Mouse (Mus musculus) CH12.LX (cell line): ENCODE measurements around the gene Slc30a1. TPM values are rescaled to one million over a fixed set of nuclear protein-coding genes. Genes with fewer than 3 reads are reported as not detected.

ENCODE experiments used
- DNase-seq: peaks from one replicate; pipeline ENCODE4 v3.0.0-alpha.2; 2013; ENCODE audit errors: extremely low read depth
- H3K27ac ChIP-seq: 2 replicates; pipeline ENCODE4 v1.5.1; 2012; ENCODE audit warnings: low read depth, mild to moderate bottlenecking, control low read depth, moderate library complexity; ENCODE audit not compliant: insufficient read depth
- H3K27me3 ChIP-seq: replicated peaks from 2 replicates; pipeline ENCODE3; 2012; ENCODE audit warnings: inconsistent platforms
- H3K36me3 ChIP-seq, 2 experiments: replicated peaks in 1 of 2; 2 replicates each; pipeline versions ENCODE3 to v1.6.1; 2012; ENCODE audit warnings: inconsistent platforms in 1 of 2, low read length in 1 of 2, mild to moderate bottlenecking in 1 of 2, mixed read lengths in 1 of 2, moderate library complexity in 1 of 2; ENCODE audit not compliant: control insufficient read depth in 1 of 2, insufficient read depth in 1 of 2
- H3K4me1 ChIP-seq, 2 experiments: 2 replicates each; pipeline ENCODE4 v1.6.1; 2012; ENCODE audit warnings: inconsistent platforms in 1 of 2, moderate library complexity in 1 of 2; ENCODE audit not compliant: insufficient read depth in 2 of 2, control insufficient read depth in 1 of 2
- H3K4me2 ChIP-seq: 2 replicates; pipeline ENCODE4 v1.6.1; 2012; ENCODE audit warnings: low read depth, mild to moderate bottlenecking, control low read depth; ENCODE audit not compliant: poor library complexity, insufficient read depth, severe bottlenecking
- H3K4me3 ChIP-seq, 3 experiments: fragments of 150-350 bp in 1 of 3; sonication (generic) in 1 of 3; replicated peaks in 1 of 3; 2 replicates each; pipeline versions ENCODE3 to v1.5.1; 2011 to 2012; ENCODE audit warnings: low read depth in 2 of 3, low read length in 2 of 3, mild to moderate bottlenecking in 2 of 3, moderate library complexity in 2 of 3, control low read depth in 1 of 3, improper control_type of control experiment in 1 of 3, inconsistent platforms in 1 of 3, mixed read lengths in 1 of 3; ENCODE audit not compliant: poor library complexity in 1 of 3
- H3K79me2 ChIP-seq: replicated peaks from 2 replicates; pipeline ENCODE4 v1.6.1; 2012; ENCODE audit warnings: mild to moderate bottlenecking, moderate library complexity; ENCODE audit not compliant: control insufficient read depth, poor library complexity, insufficient read depth, severe bottlenecking; ENCODE audit errors: extremely low read depth
- H3K9ac ChIP-seq: 2 replicates; pipeline ENCODE4 v1.6.1; 2012; ENCODE audit warnings: low read depth, mild to moderate bottlenecking, control low read depth, moderate library complexity; ENCODE audit not compliant: insufficient read depth
- H3K9me3 ChIP-seq: replicated peaks from 2 replicates; pipeline ENCODE3; 2012; ENCODE audit warnings: low read length, inconsistent platforms, mixed read lengths
- BHLHE40 ChIP-seq: IDR thresholded peaks from 2 replicates; pipeline ENCODE4 v1.6.1; 2011; ENCODE audit warnings: mild to moderate bottlenecking, low read depth, low read length, improper control_type of control experiment
- CHD2 ChIP-seq: IDR thresholded peaks from 2 replicates; pipeline ENCODE4 v1.6.1; 2011; ENCODE audit warnings: low read length, improper control_type of control experiment
- E2F4 ChIP-seq: IDR thresholded peaks from 2 replicates; pipeline ENCODE4 v1.6.1; 2011; ENCODE audit warnings: low read depth, low read length, improper control_type of control experiment; ENCODE audit not compliant: insufficient replicate concordance
- ELF1 ChIP-seq: IDR thresholded peaks from 2 replicates; pipeline ENCODE4 v1.6.1; 2014; ENCODE audit warnings: low read depth, mild to moderate bottlenecking, inconsistent platforms, low read length, improper control_type of control experiment
- JUN ChIP-seq: IDR thresholded peaks from 2 replicates; pipeline ENCODE4 v1.6.1; 2011; ENCODE audit warnings: low read depth, mild to moderate bottlenecking, low read length, improper control_type of control experiment, moderate library complexity; ENCODE audit not compliant: insufficient read depth
- KAT2A ChIP-seq: IDR thresholded peaks from 2 replicates; pipeline ENCODE4 v1.6.1; 2012; ENCODE audit warnings: low read length, improper control_type of control experiment, inconsistent platforms; ENCODE audit not compliant: insufficient replicate concordance
- MAX ChIP-seq: IDR thresholded peaks from 2 replicates; pipeline ENCODE4 v1.6.1; 2011; ENCODE audit warnings: low read length, improper control_type of control experiment
- MYC ChIP-seq: IDR thresholded peaks from 2 replicates; pipeline ENCODE4 v1.6.1; 2011; ENCODE audit warnings: low read depth, mild to moderate bottlenecking, improper control_type of control experiment, low read length
- NELFE ChIP-seq: IDR thresholded peaks from 2 replicates; pipeline ENCODE4 v1.6.1; 2011; ENCODE audit warnings: low read depth, low read length, improper control_type of control experiment
- PAX5 ChIP-seq: IDR thresholded peaks from 2 replicates; pipeline ENCODE4 v1.6.1; 2012; ENCODE audit warnings: low read length, inconsistent platforms, mixed read lengths
- RCOR1 ChIP-seq: conservative IDR thresholded peaks from 2 replicates; pipeline ENCODE4 v1.6.1; 2012; ENCODE audit warnings: low read depth, mild to moderate bottlenecking, inconsistent platforms, low read length, improper control_type of control experiment
- SIN3A ChIP-seq: IDR thresholded peaks from 2 replicates; pipeline ENCODE4 v1.6.1; 2012; ENCODE audit warnings: low read length, improper control_type of control experiment, inconsistent platforms
- TBP ChIP-seq: conservative IDR thresholded peaks from 2 replicates; pipeline ENCODE4 v1.6.1; 2011; ENCODE audit warnings: low read depth, low read length, improper control_type of control experiment
- USF1 ChIP-seq: IDR thresholded peaks from 2 replicates; pipeline ENCODE4 v1.6.1; 2014; ENCODE audit warnings: low read depth, mild to moderate bottlenecking, inconsistent platforms, low read length, improper control_type of control experiment
- ZC3H11A ChIP-seq: IDR thresholded peaks from 2 replicates; pipeline ENCODE4 v1.6.1; 2012; ENCODE audit warnings: low read depth, mild to moderate bottlenecking, inconsistent platforms, low read length, improper control_type of control experiment
- dilution Hi-C: fragments of 300-500 bp; cut with MboI; formaldehyde crosslinking; loops from 2 replicates; pipeline ENCODE4 v1.14.3; 2020; ENCODE audit warnings: low sequenced_read_pairs; ENCODE audit not compliant: extremely low pct_unique_long_range_greater_than_20kb, extremely low pct_ligation_motif_present
- in situ Hi-C: fragments of 300-500 bp; cut with MboI; formaldehyde crosslinking; loops from 3 replicates; pipeline ENCODE4 v1.14.3; 2019; ENCODE audit warnings: low sequenced_read_pairs, low pct_ligation_motif_present, low pct_unique_long_range_greater_than_20kb, mixed read lengths
- polyA plus RNA-seq: library from polyadenylated mRNA; unstranded; fragments of >175 nt; gene quantifications from 2 replicates; pipeline ENCODE4 v1.2.1, GENCODE M21; 2012; ENCODE audit warnings: low read depth; ENCODE audit not compliant: insufficient read length
- total RNA-seq, 2 experiments: library from RNA; depleted of rRNA; stranded (reverse); fragments of 300-350 nt in 1 of 2; fragments of >200 nt in 1 of 2; gene quantifications; 2 replicates each; pipeline ENCODE4 v1.2.3; 2012 to 2014

The Slc30a1 gene
- total and polyA plus RNA-seq, 3 experiments = 4.5 to 15.8 (median 9.4) TPM

DNA sequence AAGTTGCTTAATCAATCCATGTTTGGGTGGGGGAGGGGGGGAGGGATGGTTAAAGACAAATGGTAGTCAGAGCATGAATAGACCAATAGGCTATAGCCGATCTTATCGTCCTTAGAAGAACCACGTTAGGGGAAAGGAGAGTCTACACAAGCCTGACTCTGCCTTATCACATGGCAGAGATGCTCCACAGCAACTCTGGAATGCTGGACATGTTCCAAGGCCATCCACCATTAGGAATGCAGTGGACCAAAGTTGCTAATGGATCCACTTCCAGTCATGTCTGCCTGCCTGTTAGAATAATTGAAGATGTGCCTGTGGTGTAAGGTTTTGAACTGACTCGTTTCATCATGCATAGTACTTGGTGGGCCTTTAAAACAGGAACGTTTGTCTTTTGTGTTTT lies 45.3 kb upstream of the Slc30a1 start:
- H3K27me3 ChIP-seq = no peaks in the 10 kb centered on the region
- H3K9ac ChIP-seq = no peak overlapping the region
- no peak overlapping the region for H3K4me2 ChIP-seq
- in situ Hi-C loops = no loop called here
- TF ChIP-seq KAT2A (no peak), CHD2 (no peak), USF1 (no peak), RCOR1 (no peak), JUN (no peak), TBP (no peak), ELF1 (no peak)
- no peak overlapping the region for H3K4me3 ChIP-seq
- no peaks in the 10 kb centered on the region for H3K36me3 ChIP-seq
- dilution Hi-C loops = no loop called here
- DNase-seq = no peak
- peaks cover 4% of the 10 kb centered on the region for H3K9me3 ChIP-seq
- H3K27ac ChIP-seq = no peak overlapping the region
- no peaks in the 10 kb centered on the region for H3K79me2 ChIP-seq
- H3K4me1 ChIP-seq = no peaks in the 10 kb centered on the region

DNA sequence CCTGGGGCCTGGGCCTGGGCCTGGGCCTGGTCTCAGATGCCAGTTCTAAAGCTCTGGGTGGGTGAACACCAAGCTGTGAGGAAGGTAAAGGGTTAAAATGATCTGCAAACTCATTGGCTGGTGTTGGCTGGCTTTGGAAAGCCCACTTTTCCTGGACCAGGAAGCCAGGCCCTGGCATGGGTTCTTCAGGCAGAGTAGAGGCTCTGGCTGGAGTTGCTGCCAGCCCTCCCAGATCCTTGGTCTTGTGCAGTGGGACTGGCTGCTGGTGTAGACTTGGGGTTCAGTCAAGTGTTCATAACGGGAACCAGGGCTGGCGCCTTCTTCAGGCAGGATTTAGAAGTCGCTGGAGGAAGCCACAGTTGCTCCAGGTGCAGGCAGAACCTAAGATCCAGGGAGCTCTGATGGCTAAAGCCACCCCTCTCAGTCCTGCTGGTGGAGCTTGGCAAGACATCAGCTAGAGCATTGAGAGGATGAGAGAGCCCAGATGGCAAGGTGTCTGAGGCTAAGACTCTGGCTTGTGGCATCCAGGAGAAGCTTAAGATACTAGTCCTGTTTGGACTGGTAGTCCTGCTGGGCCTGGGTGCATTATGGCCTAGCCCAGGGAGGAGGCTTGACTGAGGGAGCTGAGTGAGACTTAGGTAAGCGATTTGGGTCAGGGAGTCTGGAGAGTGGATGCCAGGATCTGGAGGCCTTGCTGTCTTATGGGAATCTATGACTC lies 42.6 kb upstream of the Slc30a1 start:
- H3K36me3 ChIP-seq = no peaks in the 10 kb centered on the region
- TF ChIP-seq RCOR1 (no peak), MYC (no peak), CHD2 (no peak), ZC3H11A (no peak), PAX5 (no peak), NELFE (no peak), MAX (no peak), E2F4 (no peak), SIN3A (no peak), BHLHE40 (no peak)
- DNase-seq = no peak
- in situ Hi-C loops (no loop called here), dilution Hi-C loops (no loop called here)
- H3K9me3 ChIP-seq = peaks cover 2% of the 10 kb centered on the region
- no peak overlapping the region for H3K4me3 ChIP-seq
- H3K79me2 ChIP-seq = no peaks in the 10 kb centered on the region
- no peak overlapping the region for H3K4me2 ChIP-seq
- H3K4me1 ChIP-seq = no peaks in the 10 kb centered on the region
- H3K27me3 ChIP-seq = no peaks in the 10 kb centered on the region
- no peak overlapping the region for H3K27ac ChIP-seq
- no peak overlapping the region for H3K9ac ChIP-seq
